Mouse (Mus musculus) CH12.LX (cell line): ENCODE measurements at regions not wholly inside any gene's neighbourhood (a gene's known extent, or its start where the extent isn't known, plus 50 kb on each side); places are given as distances from the start of the nearest gene placed in this dataset.

Experiments used
- DNase-seq: peaks from one replicate; pipeline ENCODE4 v3.0.0-alpha.2; 2013; ENCODE audit errors: extremely low read depth
- H3K27ac ChIP-seq: 2 replicates; pipeline ENCODE4 v1.5.1; 2012; ENCODE audit warnings: low read depth, mild to moderate bottlenecking, control low read depth, moderate library complexity; ENCODE audit not compliant: insufficient read depth
- H3K27me3 ChIP-seq: replicated peaks from 2 replicates; pipeline ENCODE3; 2012; ENCODE audit warnings: inconsistent platforms
- H3K36me3 ChIP-seq, 2 experiments: replicated peaks in 1 of 2; 2 replicates each; pipeline versions ENCODE3 to v1.6.1; 2012; ENCODE audit warnings: inconsistent platforms in 1 of 2, low read length in 1 of 2, mild to moderate bottlenecking in 1 of 2, mixed read lengths in 1 of 2, moderate library complexity in 1 of 2; ENCODE audit not compliant: control insufficient read depth in 1 of 2, insufficient read depth in 1 of 2
- H3K4me1 ChIP-seq, 2 experiments: 2 replicates each; pipeline ENCODE4 v1.6.1; 2012; ENCODE audit warnings: inconsistent platforms in 1 of 2, moderate library complexity in 1 of 2; ENCODE audit not compliant: insufficient read depth in 2 of 2, control insufficient read depth in 1 of 2
- H3K4me2 ChIP-seq: 2 replicates; pipeline ENCODE4 v1.6.1; 2012; ENCODE audit warnings: low read depth, mild to moderate bottlenecking, control low read depth; ENCODE audit not compliant: poor library complexity, insufficient read depth, severe bottlenecking
- H3K4me3 ChIP-seq, 3 experiments: fragments of 150-350 bp in 1 of 3; sonication (generic) in 1 of 3; replicated peaks in 1 of 3; 2 replicates each; pipeline versions ENCODE3 to v1.5.1; 2011 to 2012; ENCODE audit warnings: low read depth in 2 of 3, low read length in 2 of 3, mild to moderate bottlenecking in 2 of 3, moderate library complexity in 2 of 3, control low read depth in 1 of 3, improper control_type of control experiment in 1 of 3, inconsistent platforms in 1 of 3, mixed read lengths in 1 of 3; ENCODE audit not compliant: poor library complexity in 1 of 3
- H3K79me2 ChIP-seq: replicated peaks from 2 replicates; pipeline ENCODE4 v1.6.1; 2012; ENCODE audit warnings: mild to moderate bottlenecking, moderate library complexity; ENCODE audit not compliant: control insufficient read depth, poor library complexity, insufficient read depth, severe bottlenecking; ENCODE audit errors: extremely low read depth
- H3K9ac ChIP-seq: 2 replicates; pipeline ENCODE4 v1.6.1; 2012; ENCODE audit warnings: low read depth, mild to moderate bottlenecking, control low read depth, moderate library complexity; ENCODE audit not compliant: insufficient read depth
- H3K9me3 ChIP-seq: replicated peaks from 2 replicates; pipeline ENCODE3; 2012; ENCODE audit warnings: low read length, inconsistent platforms, mixed read lengths
- BHLHE40 ChIP-seq: IDR thresholded peaks from 2 replicates; pipeline ENCODE4 v1.6.1; 2011; ENCODE audit warnings: mild to moderate bottlenecking, low read depth, low read length, improper control_type of control experiment
- CHD1 ChIP-seq: IDR thresholded peaks from 2 replicates; pipeline ENCODE4 v1.6.1; 2012; ENCODE audit warnings: low read depth, low read length, improper control_type of control experiment, inconsistent platforms
- CHD2 ChIP-seq: IDR thresholded peaks from 2 replicates; pipeline ENCODE4 v1.6.1; 2011; ENCODE audit warnings: low read length, improper control_type of control experiment
- CTCF ChIP-seq, 2 experiments: IDR thresholded peaks in 1 of 2; conservative IDR thresholded peaks in 1 of 2; 2 replicates each; pipeline ENCODE4 v1.5.1; 2011 to 2012; ENCODE audit warnings: low read depth in 2 of 2, low read length in 2 of 2, improper control_type of control experiment in 1 of 2, inconsistent platforms in 1 of 2, mild to moderate bottlenecking in 1 of 2, moderate library complexity in 1 of 2
- E2F4 ChIP-seq: IDR thresholded peaks from 2 replicates; pipeline ENCODE4 v1.6.1; 2011; ENCODE audit warnings: low read depth, low read length, improper control_type of control experiment; ENCODE audit not compliant: insufficient replicate concordance
- ELF1 ChIP-seq: IDR thresholded peaks from 2 replicates; pipeline ENCODE4 v1.6.1; 2014; ENCODE audit warnings: low read depth, mild to moderate bottlenecking, inconsistent platforms, low read length, improper control_type of control experiment
- EP300 ChIP-seq: IDR thresholded peaks from 2 replicates; pipeline ENCODE4 v1.6.1; 2011; ENCODE audit warnings: low read length, improper control_type of control experiment
- ETS1 ChIP-seq: conservative IDR thresholded peaks from 2 replicates; pipeline ENCODE4 v1.6.1; 2012; ENCODE audit warnings: low read depth, mild to moderate bottlenecking, inconsistent platforms, low read length, improper control_type of control experiment, moderate library complexity
- HCFC1 ChIP-seq: IDR thresholded peaks from 2 replicates; pipeline ENCODE4 v1.6.1; 2012; ENCODE audit warnings: low read depth, mild to moderate bottlenecking, inconsistent platforms, low read length, improper control_type of control experiment
- IRF4 ChIP-seq: IDR thresholded peaks from 2 replicates; pipeline ENCODE4 v1.6.1; 2014; ENCODE audit warnings: low read depth, mild to moderate bottlenecking, inconsistent platforms, low read length, improper control_type of control experiment
- JUN ChIP-seq: IDR thresholded peaks from 2 replicates; pipeline ENCODE4 v1.6.1; 2011; ENCODE audit warnings: low read depth, mild to moderate bottlenecking, low read length, improper control_type of control experiment, moderate library complexity; ENCODE audit not compliant: insufficient read depth
- KAT2A ChIP-seq: IDR thresholded peaks from 2 replicates; pipeline ENCODE4 v1.6.1; 2012; ENCODE audit warnings: low read length, improper control_type of control experiment, inconsistent platforms; ENCODE audit not compliant: insufficient replicate concordance
- MAX ChIP-seq: IDR thresholded peaks from 2 replicates; pipeline ENCODE4 v1.6.1; 2011; ENCODE audit warnings: low read length, improper control_type of control experiment
- MAZ ChIP-seq: IDR thresholded peaks from 2 replicates; pipeline ENCODE4 v1.6.1; 2012; ENCODE audit warnings: low read depth, mild to moderate bottlenecking, inconsistent platforms, low read length, improper control_type of control experiment, moderate library complexity
- MXI1 ChIP-seq: IDR thresholded peaks from 2 replicates; pipeline ENCODE4 v1.6.1; 2011; ENCODE audit warnings: mild to moderate bottlenecking, low read depth, low read length, improper control_type of control experiment
- MYC ChIP-seq: IDR thresholded peaks from 2 replicates; pipeline ENCODE4 v1.6.1; 2011; ENCODE audit warnings: low read depth, mild to moderate bottlenecking, improper control_type of control experiment, low read length
- NRF1 ChIP-seq: IDR thresholded peaks from 2 replicates; pipeline ENCODE4 v1.6.1; 2014; ENCODE audit warnings: low read depth, mild to moderate bottlenecking, inconsistent platforms, low read length, improper control_type of control experiment, moderate library complexity
- PAX5 ChIP-seq: IDR thresholded peaks from 2 replicates; pipeline ENCODE4 v1.6.1; 2012; ENCODE audit warnings: low read length, inconsistent platforms, mixed read lengths
- POLR2A ChIP-seq: IDR thresholded peaks from 2 replicates; pipeline ENCODE4 v1.6.1; 2011; ENCODE audit warnings: low read depth, mild to moderate bottlenecking, improper control_type of control experiment, low read length
- POLR2AphosphoS2 ChIP-seq: IDR thresholded peaks from 2 replicates; pipeline ENCODE4 v1.6.1; 2011; ENCODE audit warnings: low read depth, low read length, improper control_type of control experiment
- RAD21 ChIP-seq: IDR thresholded peaks from 2 replicates; pipeline ENCODE4 v1.6.1; 2011; ENCODE audit warnings: low read depth, mild to moderate bottlenecking, low read length, improper control_type of control experiment, moderate library complexity
- SIN3A ChIP-seq: IDR thresholded peaks from 2 replicates; pipeline ENCODE4 v1.6.1; 2012; ENCODE audit warnings: low read length, improper control_type of control experiment, inconsistent platforms
- SMC3 ChIP-seq: IDR thresholded peaks from 2 replicates; pipeline ENCODE4 v1.6.1; 2011; ENCODE audit warnings: low read depth, low read length, improper control_type of control experiment
- TBP ChIP-seq: conservative IDR thresholded peaks from 2 replicates; pipeline ENCODE4 v1.6.1; 2011; ENCODE audit warnings: low read depth, low read length, improper control_type of control experiment
- TCF12 ChIP-seq: IDR thresholded peaks from 2 replicates; pipeline ENCODE4 v1.6.1; 2014; ENCODE audit warnings: low read depth, mild to moderate bottlenecking, inconsistent platforms, low read length, improper control_type of control experiment
- UBTF ChIP-seq: IDR thresholded peaks from 2 replicates; pipeline ENCODE4 v1.6.1; 2012; ENCODE audit warnings: low read depth, mild to moderate bottlenecking, inconsistent platforms, low read length, improper control_type of control experiment, moderate library complexity
- USF1 ChIP-seq: IDR thresholded peaks from 2 replicates; pipeline ENCODE4 v1.6.1; 2014; ENCODE audit warnings: low read depth, mild to moderate bottlenecking, inconsistent platforms, low read length, improper control_type of control experiment
- USF2 ChIP-seq: conservative IDR thresholded peaks from 2 replicates; pipeline ENCODE4 v1.6.1; 2011; ENCODE audit warnings: low read depth, low read length, improper control_type of control experiment
- ZC3H11A ChIP-seq: IDR thresholded peaks from 2 replicates; pipeline ENCODE4 v1.6.1; 2012; ENCODE audit warnings: low read depth, mild to moderate bottlenecking, inconsistent platforms, low read length, improper control_type of control experiment
- ZKSCAN1 ChIP-seq: IDR thresholded peaks from 2 replicates; pipeline ENCODE4 v1.6.1; 2012; ENCODE audit warnings: low read depth, inconsistent platforms, low read length, improper control_type of control experiment, borderline replicate concordance
- ZNF384 ChIP-seq: IDR thresholded peaks from 2 replicates; pipeline ENCODE4 v1.6.1; 2012; ENCODE audit warnings: low read depth, low read length, improper control_type of control experiment, inconsistent platforms
- dilution Hi-C: fragments of 300-500 bp; cut with MboI; formaldehyde crosslinking; loops from 2 replicates; pipeline ENCODE4 v1.14.3; 2020; ENCODE audit warnings: low sequenced_read_pairs; ENCODE audit not compliant: extremely low pct_unique_long_range_greater_than_20kb, extremely low pct_ligation_motif_present
- in situ Hi-C: fragments of 300-500 bp; cut with MboI; formaldehyde crosslinking; loops from 3 replicates; pipeline ENCODE4 v1.14.3; 2019; ENCODE audit warnings: low sequenced_read_pairs, low pct_ligation_motif_present, low pct_unique_long_range_greater_than_20kb, mixed read lengths

DNA sequence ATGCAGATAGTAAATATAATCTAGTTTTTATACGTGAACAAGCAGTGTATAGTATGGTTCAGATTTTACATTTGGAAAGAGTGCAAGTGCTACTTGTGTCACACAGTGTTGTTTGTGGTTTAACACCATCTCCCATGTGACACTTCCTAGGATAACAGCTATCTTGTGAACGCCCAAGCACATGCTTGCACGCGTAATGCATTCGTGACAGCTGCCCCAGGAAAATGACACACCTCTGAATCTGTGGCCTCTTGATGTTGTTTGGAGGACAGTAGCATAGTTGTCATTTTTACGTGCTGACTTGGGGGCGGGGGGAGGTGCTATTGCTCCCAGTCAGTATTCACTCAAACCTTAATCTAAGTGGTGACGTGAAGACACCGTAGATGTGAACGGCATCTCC is 256.2 kb upstream of the Daam1 start:
- no peaks in the 10 kb centered on the region for H3K9me3 ChIP-seq
- dilution Hi-C loops, result no loop called here
- H3K79me2 ChIP-seq, result no peaks in the 10 kb centered on the region
- no peak overlapping the region for H3K9ac ChIP-seq
- H3K36me3 ChIP-seq, result no peaks in the 10 kb centered on the region
- no peak overlapping the region for H3K27ac ChIP-seq
- in situ Hi-C loops, result no loop called here
- H3K27me3 ChIP-seq, result no peaks in the 10 kb centered on the region
- no peak overlapping the region for H3K4me3 ChIP-seq
- peaks cover 2 to 32% of the 10 kb centered on the region in 2 experiments; a peak in 3 of 4 replicates for H3K4me1 ChIP-seq
- DNase-seq, result no peak
- H3K4me2 ChIP-seq, result no peak overlapping the region
- TF ChIP-seq POLR2AphosphoS2 (no peak), ELF1 (no peak), JUN (no peak), MAX (no peak), POLR2A (no peak), TCF12 (no peak), UBTF (no peak), NRF1 (no peak), TBP (no peak), SIN3A (no peak), USF2 (no peak), IRF4 (no peak), ZNF384 (no peak), EP300 (no peak), PAX5 (no peak), ETS1 (no peak), ZKSCAN1 (no peak), KAT2A (no peak), CHD2 (no peak), ZC3H11A (no peak)

DNA sequence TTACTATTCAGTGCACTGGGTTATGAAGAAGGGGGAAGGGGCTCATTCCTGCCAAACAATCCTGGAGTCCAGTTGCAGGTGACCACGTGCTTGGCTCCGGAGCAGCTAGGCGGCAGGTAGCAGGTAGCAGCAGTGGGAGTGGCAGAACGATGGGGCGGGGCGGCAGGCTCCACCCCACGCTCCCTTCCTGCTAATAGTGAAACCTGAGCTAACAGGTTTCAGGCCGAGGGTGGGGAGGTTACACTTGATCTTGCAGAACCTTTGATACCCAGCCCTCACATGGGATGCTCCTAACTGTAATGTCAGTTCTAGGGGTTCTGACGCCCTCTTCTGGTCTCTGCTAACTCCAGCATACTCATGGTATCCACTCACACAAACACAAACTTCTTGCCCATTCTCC is 253.5 kb upstream of the Daam1 start:
- in situ Hi-C loops, result no loop called here
- peak; percentile 77 for TF ChIP-seq MAX
- TF ChIP-seq ELF1, result 0 out of 2 replicates have a peak, but pooled peaks have one; percentile 19
- no peak for TF ChIP-seq POLR2AphosphoS2
- TF ChIP-seq BHLHE40, result peak; percentile 24; the same call in 1 of the 2 replicates
- peak; percentile 70 for TF ChIP-seq SMC3
- peak in 1 of 2 experiments; percentile 69; a peak in 2 of 4 replicates for TF ChIP-seq CTCF (conservative IDR thresholded peaks at IDR 0.05 in 1 of 2, IDR thresholded peaks at IDR 0.05 in 1 of 2; ENCODE audit: low read depth in 2 of 2, low read length in 2 of 2)
- TF ChIP-seq E2F4, result no peak
- TF ChIP-seq MXI1, result peak; percentile 61; the same call in 1 of the 2 replicates
- TF ChIP-seq HCFC1, result no peak; the same call in 1 of the 2 replicates
- TF ChIP-seq TCF12, result peak; percentile 14; the same call in 1 of the 2 replicates
- peak; percentile 4; the same call in 1 of the 2 replicates for TF ChIP-seq USF1
- TF ChIP-seq CHD1, result no peak
- TF ChIP-seq ZC3H11A, result no peak
- no peak for TF ChIP-seq KAT2A
- peak; percentile 46; the same call in 1 of the 2 replicates for TF ChIP-seq MYC
- TF ChIP-seq PAX5, result no peak
- TF ChIP-seq JUN, result no peak
- peak; percentile 73 for TF ChIP-seq RAD21
- TF ChIP-seq SIN3A, result peak; percentile 20; the same call in 1 of the 2 replicates
- TF ChIP-seq MAZ, result no peak
- TF ChIP-seq, all 38 proteins: peak for 11
- peak; percentile 61 for DNase-seq
- no peak overlapping the region for H3K27ac ChIP-seq
- H3K79me2 ChIP-seq, result no peaks in the 10 kb centered on the region
- no peaks in the 10 kb centered on the region for H3K9me3 ChIP-seq
- dilution Hi-C loops, result no loop called here
- no peak overlapping the region for H3K9ac ChIP-seq
- peak overlapping the region in 1 of 3 experiments; percentile 36 for H3K4me3 ChIP-seq
- peak overlapping the region; percentile 71 for H3K4me2 ChIP-seq
- H3K4me1 ChIP-seq, result peaks cover 2 to 17% of the 10 kb centered on the region in 2 experiments; a peak in 3 of 4 replicates
- H3K36me3 ChIP-seq, result no peaks in the 10 kb centered on the region
- H3K27me3 ChIP-seq, result no peaks in the 10 kb centered on the region
